Mouse (Mus musculus): ENCODE measurements around the gene Ccdc3.

DNA sequence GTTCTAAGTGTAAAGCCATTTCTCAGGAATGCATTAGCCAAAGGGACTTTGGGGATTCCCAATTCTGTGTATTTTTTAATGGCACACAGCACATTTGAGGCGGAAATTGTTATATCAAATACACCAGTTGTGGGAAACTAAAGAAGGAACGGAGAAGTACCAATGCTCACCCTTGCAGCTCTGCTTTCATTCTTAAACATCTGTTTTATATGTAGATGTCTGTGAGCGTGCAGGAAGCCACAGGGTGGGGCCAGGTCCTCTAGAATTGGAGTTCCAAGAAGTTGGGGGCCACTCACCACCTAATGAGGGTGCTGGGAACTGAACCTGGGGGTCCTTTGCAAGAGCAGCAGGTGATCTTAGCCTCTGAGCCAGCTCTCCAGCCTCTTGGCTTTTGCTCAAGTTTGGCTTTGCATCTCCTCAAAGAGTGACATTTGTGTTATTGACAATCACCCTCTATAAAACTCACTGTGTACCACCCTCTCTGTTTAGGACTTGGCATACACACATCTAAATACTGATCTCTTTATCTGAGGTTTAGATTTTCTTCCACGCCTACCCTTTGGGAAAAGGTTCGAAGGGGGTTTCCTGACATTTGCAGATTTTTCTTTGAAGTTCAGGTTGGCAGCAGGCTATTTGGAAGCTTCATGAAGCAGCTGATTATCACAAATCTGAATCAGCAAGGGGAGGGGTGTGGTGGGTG is 33.9 kb downstream of the Ccdc3 start:
- TF ChIP-seq POLR2A (IDR thresholded peaks at IDR 0.05; ENCODE audit: low read depth, low read length): no peak
- no peak for TF ChIP-seq CTCF (IDR thresholded peaks at IDR 0.05; ENCODE audit: extremely low read depth, insufficient read length, insufficient replicate concordance, low read depth, low read length)
